Mouse (Mus musculus) kidney, embryonic 16.5 days (tissue): ENCODE data around the gene Iars2. TPM values are rescaled to one million over a fixed set of nuclear protein-coding genes. Genes with fewer than 3 reads are reported as not detected.
A peak's percentile ranks its signal among the peaks of the same experiment; 100 is the strongest.

Source experiments
- ATAC-seq: fragments of 200-750 bp; cut with Nextera tagmentation; 2 replicates; pipeline ENCODE4 v1.8.0; 2017; ENCODE audit warnings: moderate TSS enrichment; ENCODE audit not compliant: low FRiP score, low TSS enrichment
- H3K27ac ChIP-seq: fragments of 300-500 bp; sonication (generic); 2 replicates; pipeline ENCODE4 v1.5.1; 2014; ENCODE audit warnings: low read length
- H3K27me3 ChIP-seq: fragments of 300-500 bp; sonication (generic); 2 replicates; pipeline ENCODE4 v1.6.1; 2014; ENCODE audit warnings: low read length, control low read depth, mixed read lengths; ENCODE audit not compliant: insufficient read depth
- H3K36me3 ChIP-seq: fragments of 300-500 bp; sonication (generic); 2 replicates; pipeline ENCODE4 v1.6.1; 2014; ENCODE audit warnings: low read length, control low read depth, mixed read lengths; ENCODE audit not compliant: insufficient read depth
- H3K4me1 ChIP-seq: fragments of 300-500 bp; sonication (generic); 2 replicates; pipeline ENCODE4 v1.6.1; 2014; ENCODE audit warnings: low read length, control low read depth, mixed read lengths; ENCODE audit not compliant: insufficient read depth
- H3K4me2 ChIP-seq: fragments of 300-500 bp; sonication (generic); replicated peaks from 2 replicates; pipeline ENCODE4 v1.6.1; 2014; ENCODE audit warnings: low read depth, low read length
- H3K4me3 ChIP-seq: fragments of 300-500 bp; sonication (generic); 2 replicates; pipeline ENCODE4 v1.5.1; 2014; ENCODE audit warnings: mild to moderate bottlenecking, low read length
- H3K9ac ChIP-seq: fragments of 300-500 bp; sonication (generic); replicated peaks from 2 replicates; pipeline ENCODE4 v1.6.1; 2014; ENCODE audit warnings: low read length
- H3K9me3 ChIP-seq: fragments of 300-500 bp; sonication (generic); 2 replicates; pipeline ENCODE4 v1.6.1; 2016; ENCODE audit warnings: low read length, control low read depth
- WGBS: fragments of 180-500 bp; shearing (Covaris S2); extraction: QIAGEN DNeasy Blood & Tissue Kit; methylation state at CpG from one replicate; pipeline ENCODE4 v1.1.7; 2014; 5-methylcytosine and 5-hydroxymethylcytosine counted together
- polyA plus RNA-seq: library from polyadenylated mRNA; unstranded; fragments of >200 nt; fragmentation: Nextera tagmentation; extraction: Ambion mirVana; gene quantifications from 2 replicates; pipeline ENCODE4 v1.2.1, GENCODE M21; 2015

Gene Iars2
- 34.2 and 35.2 TPM in 2 replicates for polyA plus RNA-seq

DNA sequence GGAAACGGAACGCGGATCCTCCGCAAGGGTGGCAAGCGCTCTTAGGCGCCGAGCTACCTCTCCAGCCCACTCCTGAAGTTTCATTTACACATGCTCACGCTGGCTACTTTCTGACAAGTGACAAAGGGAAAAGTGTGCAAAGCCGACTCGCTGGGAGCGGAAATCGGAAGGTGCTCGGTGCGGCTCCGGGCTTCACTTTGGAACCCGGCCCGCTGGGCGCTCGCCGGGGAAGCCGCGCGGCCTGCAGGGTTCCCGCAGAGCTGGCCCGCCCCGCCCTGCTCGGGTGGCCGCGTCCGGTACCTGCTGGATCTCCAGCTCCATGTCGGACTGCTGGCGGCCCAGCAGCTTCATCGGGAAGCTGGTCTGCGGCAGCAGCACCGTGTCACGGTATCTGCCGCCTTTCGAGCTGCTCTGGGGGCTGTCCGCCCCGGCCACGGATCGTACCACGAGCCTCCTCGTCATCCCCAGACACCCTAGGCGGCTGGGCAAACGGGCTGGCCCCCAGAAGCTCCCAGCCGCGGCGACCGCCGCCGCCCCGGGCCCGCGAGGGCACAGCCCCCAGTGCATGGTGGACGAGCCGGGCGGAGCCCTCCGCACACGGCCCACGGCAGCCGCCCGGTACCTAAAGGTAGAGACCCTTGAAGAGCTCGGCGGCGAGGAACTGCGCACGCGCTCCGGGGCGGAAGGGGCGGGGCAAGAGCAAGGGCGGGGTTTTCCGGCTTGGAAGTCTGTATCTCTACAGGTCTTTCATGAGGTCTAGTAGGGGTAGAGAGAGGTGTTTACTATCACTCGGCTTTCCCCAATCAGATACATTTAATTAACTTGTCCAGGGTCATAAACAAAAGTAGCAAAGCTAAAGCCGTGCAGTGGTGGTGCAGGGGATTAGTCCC lies at the start of gene Iars2:
Gene Iars2, minus strand, starts transcription at position 676 of the 890 bp plus-strand sequence.
- peaks cover 27% of the 10 kb centered on the region; the same call in 1 of the 2 replicates for H3K4me1 ChIP-seq
- H3K4me3 ChIP-seq, result peak within 1 kb of the TSS; percentile 97
- H3K4me2 ChIP-seq, result peak within 1 kb of the TSS; percentile 69
- peak; percentile 88 for ATAC-seq
- H3K27me3 ChIP-seq, result no peaks in the 10 kb centered on the region
- peak within 1 kb of the TSS; percentile 98 for H3K9ac ChIP-seq
- H3K27ac ChIP-seq, result peak within 1 kb of the TSS; percentile 95
- H3K9me3 ChIP-seq, result no peaks in the 10 kb centered on the region
- under 1% methylated on average over 72 of the region's 76 CpGs for WGBS
- peaks cover 18% of the 10 kb centered on the region for H3K36me3 ChIP-seq

DNA sequence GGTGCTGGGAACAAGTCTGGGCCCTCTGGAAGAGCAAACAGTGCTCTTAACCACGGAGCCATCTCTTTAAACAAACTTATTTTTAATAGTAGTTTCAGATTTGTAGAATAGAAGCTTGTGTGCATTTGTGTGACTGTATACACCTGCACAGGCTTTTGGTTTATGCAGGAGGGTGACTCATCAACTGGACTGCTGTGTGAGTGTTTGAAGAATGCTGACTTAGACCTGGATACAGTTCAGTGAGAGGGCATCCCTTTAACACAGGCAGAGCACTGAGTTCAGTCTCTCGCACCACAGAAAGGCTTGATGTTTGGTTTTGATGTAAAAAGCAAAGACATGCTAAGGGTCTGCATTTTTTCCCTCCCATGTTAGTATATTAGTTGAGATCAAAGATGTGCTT lies 48.2 kb upstream of the Iars2 start:
- Histone ChIP-seq H3K4me3 (no peak overlapping the region), H3K9me3 (no peaks in the 10 kb centered on the region), H3K4me1 (no peaks in the 10 kb centered on the region), H3K4me2 (no peak overlapping the region), H3K9ac (no peak overlapping the region), H3K36me3 (peaks cover 72% of the 10 kb centered on the region), H3K27ac (no peak overlapping the region), H3K27me3 (no peaks in the 10 kb centered on the region)
- ATAC-seq, result no peak
- 91% methylated on average over 2 of the region's 2 CpGs for WGBS

DNA sequence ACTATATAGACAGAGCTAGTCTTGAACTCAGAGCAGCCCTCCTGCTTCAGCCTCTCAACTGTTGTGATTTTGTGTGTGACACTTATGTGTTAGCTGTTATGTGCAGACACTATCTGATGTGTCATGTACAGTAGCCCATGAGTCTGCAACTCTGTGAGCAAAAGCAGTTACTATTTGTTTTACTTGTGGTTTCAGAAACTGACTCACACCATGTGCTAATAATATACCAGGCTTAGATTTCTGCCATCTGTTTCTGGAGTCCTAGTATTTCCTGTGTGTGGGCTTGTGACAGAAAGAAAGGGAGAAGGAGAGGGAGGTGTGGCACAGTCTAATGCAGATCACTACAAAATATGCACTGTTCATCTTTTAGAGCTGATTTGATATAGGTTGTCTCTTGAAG lies 47.2 kb upstream of the Iars2 start:
- peaks cover 73% of the 10 kb centered on the region for H3K36me3 ChIP-seq
- no peak overlapping the region for H3K4me2 ChIP-seq
- no peak for ATAC-seq
- H3K4me1 ChIP-seq, result no peaks in the 10 kb centered on the region
- H3K9me3 ChIP-seq, result no peaks in the 10 kb centered on the region
- H3K27me3 ChIP-seq, result no peaks in the 10 kb centered on the region
- no peak overlapping the region for H3K9ac ChIP-seq
- H3K4me3 ChIP-seq, result no peak overlapping the region
- no peak overlapping the region for H3K27ac ChIP-seq

DNA sequence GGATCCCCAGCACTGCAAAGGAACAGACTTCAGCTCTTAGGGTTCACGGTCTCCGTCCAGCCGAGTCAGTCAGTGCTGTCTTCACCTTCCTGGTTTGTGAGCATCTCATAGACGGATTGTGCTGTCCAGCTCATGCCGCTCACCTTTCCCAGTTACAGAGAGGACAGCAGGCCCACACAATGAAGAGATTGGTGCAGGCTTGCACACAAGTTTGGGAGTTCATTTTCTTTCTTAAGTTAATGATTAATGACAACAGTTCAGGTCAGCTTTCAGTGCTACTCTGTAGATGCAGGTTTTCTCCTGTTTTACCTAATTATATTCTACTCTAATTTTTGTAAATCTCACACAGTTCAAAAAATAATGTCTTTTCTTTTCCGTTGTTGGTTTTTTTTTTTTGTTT lies 40.8 kb upstream of the Iars2 start:
- peak; percentile 59; the same call in 1 of the 2 replicates for ATAC-seq
- WGBS, result 86% methylated on average over 6 of the region's 6 CpGs

DNA sequence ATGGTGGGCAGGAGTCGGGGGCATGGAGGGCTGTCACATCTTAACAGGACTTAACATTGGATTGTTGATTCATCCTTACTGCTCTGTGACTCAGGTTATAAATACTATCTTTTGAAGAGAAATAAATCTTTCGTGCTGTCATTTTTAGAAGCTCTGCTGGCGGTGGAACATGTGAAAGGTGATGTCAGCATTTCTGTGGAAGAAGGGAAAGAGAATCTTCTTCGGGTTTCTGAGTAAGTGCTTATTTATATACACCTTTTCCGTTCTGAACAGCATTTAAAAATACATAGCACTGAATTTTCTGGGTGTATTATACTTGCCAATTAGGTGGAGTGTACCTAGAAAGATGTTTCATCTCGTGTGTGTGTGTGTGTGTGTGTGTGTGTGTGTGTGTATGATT lies 38.2 kb upstream of the Iars2 start:
- H3K4me1 ChIP-seq, result peaks cover 11% of the 10 kb centered on the region
- WGBS, result 82% methylated on average over 6 of the region's 6 CpGs

More for the DNA sequence above, 40.8 kb upstream of the Iars2 start:
- H3K9ac ChIP-seq, result no peak overlapping the region
- no peak overlapping the region for H3K4me2 ChIP-seq
- no peak overlapping the region for H3K27ac ChIP-seq
- H3K36me3 ChIP-seq, result peaks cover 42% of the 10 kb centered on the region
- H3K4me3 ChIP-seq, result no peak overlapping the region
- no peaks in the 10 kb centered on the region for H3K9me3 ChIP-seq
- H3K4me1 ChIP-seq, result peaks cover 1% of the 10 kb centered on the region; the same call in 1 of the 2 replicates
- no peaks in the 10 kb centered on the region for H3K27me3 ChIP-seq

DNA sequence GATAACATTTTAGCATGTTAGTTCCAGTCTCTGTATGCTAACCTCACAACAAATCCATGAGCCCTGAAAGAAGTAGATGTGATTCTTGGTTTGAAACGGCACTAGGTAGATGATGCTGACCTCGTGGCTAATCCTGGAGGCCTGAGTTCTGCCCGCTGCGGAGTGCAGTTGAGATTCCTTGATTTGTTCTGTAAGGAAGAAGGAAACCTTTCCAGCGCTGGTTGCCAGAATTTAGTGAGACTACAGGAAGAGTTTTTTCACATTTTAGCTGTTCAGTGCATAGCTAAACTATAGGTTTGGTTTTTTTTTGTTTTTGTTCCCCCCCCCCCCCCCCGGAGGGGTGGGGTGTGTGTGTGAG lies 35.0 kb upstream of the Iars2 start:
- H3K27me3 ChIP-seq, result no peaks in the 10 kb centered on the region
- H3K9me3 ChIP-seq, result no peaks in the 10 kb centered on the region
- H3K27ac ChIP-seq, result no peak overlapping the region
- peak overlapping the region; percentile 89 for H3K9ac ChIP-seq
- 34% methylated on average over 6 of the region's 6 CpGs for WGBS
- no peak for ATAC-seq
- H3K4me1 ChIP-seq, result peaks cover 15% of the 10 kb centered on the region
- peak overlapping the region; percentile 78 for H3K4me2 ChIP-seq
- peaks cover 6% of the 10 kb centered on the region; the same call in 1 of the 2 replicates for H3K36me3 ChIP-seq
- peak overlapping the region; percentile 82 for H3K4me3 ChIP-seq

More for the DNA sequence above, 38.2 kb upstream of the Iars2 start:
- no peak overlapping the region for H3K27ac ChIP-seq
- H3K9me3 ChIP-seq, result no peaks in the 10 kb centered on the region
- no peaks in the 10 kb centered on the region for H3K27me3 ChIP-seq
- no peak for ATAC-seq
- peaks cover 27% of the 10 kb centered on the region for H3K36me3 ChIP-seq
- no peak overlapping the region for H3K9ac ChIP-seq
- no peak overlapping the region for H3K4me3 ChIP-seq
- no peak overlapping the region for H3K4me2 ChIP-seq

DNA sequence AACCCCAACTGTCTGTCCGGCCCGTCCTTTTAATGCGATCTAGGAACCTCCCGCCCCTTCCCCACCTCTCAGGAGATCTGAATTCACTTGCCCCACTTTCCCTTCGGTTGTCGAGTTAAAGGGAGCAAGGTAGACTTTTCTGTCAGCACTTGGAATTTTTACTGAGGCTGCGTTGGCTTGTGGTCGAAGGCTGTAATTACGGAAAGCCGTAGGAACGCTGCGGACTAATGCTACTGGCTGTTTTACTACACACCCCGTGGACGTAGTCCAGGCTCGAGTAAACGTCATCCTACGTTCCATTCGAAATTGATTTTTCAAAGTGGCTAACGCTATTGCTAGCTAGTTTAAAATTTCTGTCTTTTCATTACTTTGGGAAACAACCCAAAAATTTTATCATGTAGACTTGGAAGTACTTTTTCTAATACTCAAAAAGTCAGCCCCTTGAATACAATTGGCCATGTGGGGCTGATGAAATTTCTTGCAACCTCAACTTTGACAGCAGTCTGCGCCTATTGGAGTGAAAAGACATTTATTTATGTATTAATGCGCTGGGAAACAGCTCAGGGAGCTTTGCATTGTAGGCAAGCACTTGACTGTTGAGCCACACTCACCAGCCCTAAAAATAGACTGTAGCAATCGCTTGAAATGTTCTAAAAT lies 34.5 kb upstream of the Iars2 start:
- H3K4me3 ChIP-seq, result peak overlapping the region; percentile 82
- H3K36me3 ChIP-seq, result peaks cover 3% of the 10 kb centered on the region; the same call in 1 of the 2 replicates
- ATAC-seq, result peak; percentile 53; the same call in 1 of the 2 replicates
- peak overlapping the region; percentile 90 for H3K27ac ChIP-seq
- no peaks in the 10 kb centered on the region for H3K27me3 ChIP-seq
- WGBS, result 4% methylated on average over 22 of the region's 22 CpGs
- H3K4me1 ChIP-seq, result peaks cover 15% of the 10 kb centered on the region
- H3K4me2 ChIP-seq, result peak overlapping the region; percentile 78
- peak overlapping the region; percentile 89 for H3K9ac ChIP-seq
- H3K9me3 ChIP-seq, result no peaks in the 10 kb centered on the region

DNA sequence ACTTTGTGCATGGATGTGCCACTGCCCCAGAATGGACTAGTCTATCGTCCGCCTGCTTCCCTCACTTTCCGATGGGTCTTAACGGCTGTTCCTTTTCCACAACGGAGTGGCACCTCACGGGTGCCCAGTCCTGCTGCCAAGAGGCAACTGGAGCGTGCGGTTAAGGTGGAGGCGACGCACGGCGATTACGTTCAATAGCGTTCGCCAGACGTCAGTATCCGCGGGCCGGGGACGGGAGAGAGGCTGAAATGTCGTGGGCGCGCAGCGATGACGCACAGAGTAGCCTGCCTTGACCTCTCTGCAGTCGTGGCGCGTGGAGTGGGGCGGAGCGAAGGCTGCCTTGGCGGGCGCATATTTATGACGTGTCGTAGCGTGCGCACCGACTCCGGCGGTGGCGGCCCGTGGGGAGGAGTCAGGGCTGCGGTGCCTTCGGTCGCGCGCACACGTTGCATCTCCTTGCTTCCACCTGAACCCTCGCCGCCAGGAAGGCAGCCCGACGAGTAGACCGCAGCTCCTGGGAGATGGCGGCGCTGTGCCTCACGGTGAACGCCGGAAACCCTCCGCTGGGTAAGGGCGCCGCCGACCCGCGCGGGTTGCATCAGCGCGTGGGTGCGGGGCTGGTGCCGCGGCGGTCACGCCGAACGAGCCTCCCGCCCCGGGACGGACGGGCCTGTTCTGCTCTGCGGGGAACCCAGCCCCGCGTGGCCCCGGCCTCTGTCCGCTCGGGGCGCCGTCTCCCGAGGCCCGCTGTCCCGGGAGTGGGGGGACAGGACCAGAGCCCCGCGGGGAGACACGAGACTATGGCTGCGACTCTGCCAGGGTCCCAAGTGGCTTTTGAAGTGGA lies 33.7 kb upstream of the Iars2 start, which contains the start of gene Eprs:
Gene Eprs, plus strand, starts transcription at position 368 of the 844 bp plus-strand sequence.
- H3K27me3 ChIP-seq, result no peaks in the 10 kb centered on the region
- WGBS, result under 1% methylated on average over 92 of the region's 92 CpGs
- peak; percentile 97 for ATAC-seq
- peak within 1 kb of the TSS; percentile 78 for H3K4me2 ChIP-seq
- H3K4me3 ChIP-seq, result peak within 1 kb of the TSS; percentile 82
- H3K27ac ChIP-seq, result peak within 1 kb of the TSS; percentile 90
- H3K9me3 ChIP-seq, result no peaks in the 10 kb centered on the region
- H3K4me1 ChIP-seq, result peaks cover 15% of the 10 kb centered on the region
- H3K9ac ChIP-seq, result peak within 1 kb of the TSS; percentile 89
- H3K36me3 ChIP-seq, result peaks cover 5% of the 10 kb centered on the region; the same call in 1 of the 2 replicates

DNA sequence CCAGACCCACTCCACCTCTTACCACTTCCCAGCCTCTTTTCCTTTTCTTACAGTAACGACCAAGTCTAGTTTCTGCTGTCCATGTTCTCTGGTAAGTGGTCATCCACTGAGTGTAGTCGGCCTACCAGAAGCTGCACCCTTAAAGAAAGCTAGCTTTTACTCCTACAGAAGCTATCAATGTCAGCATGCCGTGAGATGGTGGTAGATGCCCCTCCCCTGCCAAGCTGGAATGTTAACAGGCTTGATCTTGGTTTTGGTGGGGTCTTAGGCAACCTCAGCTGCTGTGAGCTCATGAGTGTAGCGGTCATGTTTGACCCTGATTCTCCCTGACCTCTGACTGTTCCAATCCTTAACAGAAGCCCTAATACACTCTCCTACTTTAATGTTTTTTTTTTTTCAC lies 29.0 kb upstream of the Iars2 start:
- Histone ChIP-seq H3K4me1 (0 out of 2 replicates have a peak, but pooled peaks cover 3% of the 10 kb centered on the region), H3K4me2 (no peak overlapping the region), H3K27ac (no peak overlapping the region), H3K4me3 (no peak overlapping the region), H3K9ac (no peak overlapping the region), H3K9me3 (no peaks in the 10 kb centered on the region), H3K27me3 (no peaks in the 10 kb centered on the region), H3K36me3 (peaks cover 26% of the 10 kb centered on the region)
- WGBS, result 84% methylated on average over 4 of the region's 4 CpGs
- ATAC-seq, result no peak
